Mouse (Mus musculus): ENCODE measurements around the gene Zfp598. TPM values are rescaled to one million over a fixed set of nuclear protein-coding genes. Genes with fewer than 3 reads are reported as not detected.
A peak's percentile ranks its signal among the peaks of the same experiment; 100 is the strongest.

Gene Zfp598
- polyA plus RNA-seq, 1 experiment from 2014 or later, result 13.5 TPM

- Histone ChIP-seq H3K4me2 (replicated peaks; ENCODE audit: low read depth) (peak within 1 kb of the TSS; percentile 71), H3K27me3 (replicated peaks; ENCODE audit: control insufficient read depth, insufficient read depth, low read length) (no peaks in the 10 kb centered on the region), H3K9me3 (ENCODE audit: control insufficient read depth) (no peaks in the 10 kb centered on the region), H3K4me3 (ENCODE audit: low read depth, low read length) (peak within 1 kb of the TSS; percentile 59), H3K9ac (ENCODE audit: low read depth, low read length) (peak within 1 kb of the TSS; percentile 48), H3K36me3 (ENCODE audit: control insufficient read depth, insufficient read depth) (peaks cover 22% of the 10 kb centered on the region; the same call in 1 of the 2 replicates), H3K27ac (ENCODE audit: low read depth, low read length) (peak within 1 kb of the TSS; percentile 72), H3K4me1 (replicated peaks; ENCODE audit: control insufficient read depth, insufficient read depth, low read length) (no peaks in the 10 kb centered on the region)
- 3% methylated on average over 32 of the region's 32 CpGs for WGBS
- ATAC-seq, result peak; percentile 81
- TF ChIP-seq CTCF (IDR thresholded peaks at IDR 0.05; ENCODE audit: low read depth), result no peak
These were observed 37.7 kb downstream of the Zfp598 start, which contains the start of gene Tbl3 for GRCm38 (mm10) chr17:24706982-24707800. Gene Tbl3, minus strand, starts transcription at chr17:24707660.

GRCm38 (mm10) chr17:24707801-24708425 lies 38.4 kb downstream of the Zfp598 start:
- Histone ChIP-seq H3K9me3 (ENCODE audit: control insufficient read depth) (no peaks in the 10 kb centered on the region), H3K9ac (ENCODE audit: low read depth, low read length) (peak overlapping the region; percentile 48), H3K27me3 (replicated peaks; ENCODE audit: control insufficient read depth, insufficient read depth, low read length) (no peaks in the 10 kb centered on the region), H3K4me1 (replicated peaks; ENCODE audit: control insufficient read depth, insufficient read depth, low read length) (no peaks in the 10 kb centered on the region), H3K4me3 (ENCODE audit: low read depth, low read length) (peak overlapping the region; percentile 59), H3K36me3 (ENCODE audit: control insufficient read depth, insufficient read depth) (peaks cover 19% of the 10 kb centered on the region; the same call in 1 of the 2 replicates), H3K27ac (ENCODE audit: low read depth, low read length) (peak overlapping the region; percentile 72), H3K4me2 (replicated peaks; ENCODE audit: low read depth) (peak overlapping the region; percentile 71)
- 0 out of 2 replicates have a peak, but pooled peaks have one; percentile 32 for ATAC-seq
- no peak for TF ChIP-seq CTCF (IDR thresholded peaks at IDR 0.05; ENCODE audit: low read depth)
- 4% methylated on average over 24 of the region's 24 CpGs for WGBS

- Histone ChIP-seq H3K4me3 (ENCODE audit: low read depth, low read length) (no peak overlapping the region), H3K9ac (ENCODE audit: low read depth, low read length) (no peak overlapping the region), H3K27ac (ENCODE audit: low read depth, low read length) (no peak overlapping the region), H3K4me2 (replicated peaks; ENCODE audit: low read depth) (no peak overlapping the region), H3K9me3 (ENCODE audit: control insufficient read depth) (no peaks in the 10 kb centered on the region), H3K4me1 (replicated peaks; ENCODE audit: control insufficient read depth, insufficient read depth, low read length) (no peaks in the 10 kb centered on the region), H3K36me3 (ENCODE audit: control insufficient read depth, insufficient read depth) (peaks cover 17% of the 10 kb centered on the region; the same call in 1 of the 2 replicates), H3K27me3 (replicated peaks; ENCODE audit: control insufficient read depth, insufficient read depth, low read length) (no peaks in the 10 kb centered on the region)
- TF ChIP-seq CTCF (IDR thresholded peaks at IDR 0.05; ENCODE audit: low read depth), result peak; percentile 69
- WGBS, result 30% methylated on average over 2 of the region's 2 CpGs
- no peak for ATAC-seq
These were observed 39.2 kb downstream of the Zfp598 start for GRCm38 (mm10) chr17:24708646-24709045.

- Histone ChIP-seq H3K27ac (ENCODE audit: low read depth, low read length) (no peak overlapping the region), H3K9ac (ENCODE audit: low read depth, low read length) (no peak overlapping the region), H3K27me3 (replicated peaks; ENCODE audit: control insufficient read depth, insufficient read depth, low read length) (no peaks in the 10 kb centered on the region), H3K9me3 (ENCODE audit: control insufficient read depth) (no peaks in the 10 kb centered on the region), H3K4me3 (ENCODE audit: low read depth, low read length) (no peak overlapping the region), H3K4me1 (replicated peaks; ENCODE audit: control insufficient read depth, insufficient read depth, low read length) (no peaks in the 10 kb centered on the region), H3K36me3 (ENCODE audit: control insufficient read depth, insufficient read depth) (peaks cover 4% of the 10 kb centered on the region; the same call in 1 of the 2 replicates), H3K4me2 (replicated peaks; ENCODE audit: low read depth) (no peak overlapping the region)
- 66% methylated on average over 6 of the region's 6 CpGs for whole genome bisulfite sequencing
- no peak for TF ChIP-seq CTCF (IDR thresholded peaks at IDR 0.05; ENCODE audit: low read depth)
- ATAC-seq, result no peak
These were observed 46.1 kb downstream of the Zfp598 start for GRCm38 (mm10) chr17:24715556-24715955.

GRCm38 (mm10) chr17:24716166-24716682 lies 46.7 kb downstream of the Zfp598 start:
- Histone ChIP-seq H3K4me3 (ENCODE audit: low read depth, low read length) (no peak overlapping the region), H3K9me3 (ENCODE audit: control insufficient read depth) (no peaks in the 10 kb centered on the region), H3K9ac (ENCODE audit: low read depth, low read length) (no peak overlapping the region), H3K27ac (ENCODE audit: low read depth, low read length) (no peak overlapping the region), H3K36me3 (ENCODE audit: control insufficient read depth, insufficient read depth) (peaks cover 5% of the 10 kb centered on the region; the same call in 1 of the 2 replicates), H3K27me3 (replicated peaks; ENCODE audit: control insufficient read depth, insufficient read depth, low read length) (no peaks in the 10 kb centered on the region), H3K4me1 (replicated peaks; ENCODE audit: control insufficient read depth, insufficient read depth, low read length) (no peaks in the 10 kb centered on the region), H3K4me2 (replicated peaks; ENCODE audit: low read depth) (no peak overlapping the region)
- no peak for TF ChIP-seq CTCF (IDR thresholded peaks at IDR 0.05; ENCODE audit: low read depth)
- ATAC-seq, result no peak
- WGBS, result 92% methylated on average over 15 of the region's 15 CpGs

GRCm38 (mm10) chr17:24717943-24718342 lies 48.5 kb downstream of the Zfp598 start, which contains the start of the genes Rnf151 and Rps2:
Gene Rnf151, minus strand, starts transcription at chr17:24718063.
Gene Rps2, plus strand, starts transcription at chr17:24718116.
- Histone ChIP-seq H3K27me3 (replicated peaks; ENCODE audit: control insufficient read depth, insufficient read depth, low read length) (no peaks in the 10 kb centered on the region), H3K27ac (ENCODE audit: low read depth, low read length) (no peak within 1 kb of the TSS), H3K4me1 (replicated peaks; ENCODE audit: control insufficient read depth, insufficient read depth, low read length) (no peaks in the 10 kb centered on the region), H3K4me3 (ENCODE audit: low read depth, low read length) (peak within 1 kb of the TSS; percentile 82), H3K36me3 (ENCODE audit: control insufficient read depth, insufficient read depth) (peaks cover 15% of the 10 kb centered on the region), H3K4me2 (replicated peaks; ENCODE audit: low read depth) (peak within 1 kb of the TSS; percentile 67), H3K9me3 (ENCODE audit: control insufficient read depth) (no peaks in the 10 kb centered on the region), H3K9ac (ENCODE audit: low read depth, low read length) (no peak within 1 kb of the TSS)
- WGBS, result 80% methylated on average over 4 of the region's 4 CpGs
- no peak for ATAC-seq
- no peak for TF ChIP-seq CTCF (IDR thresholded peaks at IDR 0.05; ENCODE audit: low read depth)

All from intestine, postnatal 0 days (tissue).